Mouse (Mus musculus) ES-Bruce4 (cell line): ENCODE data around the gene Ksr1. TPM values are rescaled to one million over a fixed set of nuclear protein-coding genes. Genes with fewer than 3 reads are reported as not detected.

Source experiments
- H3K27ac ChIP-seq: 2 replicates; pipeline ENCODE4 v1.5.1; 2012; ENCODE audit warnings: low read length, inconsistent platforms; ENCODE audit not compliant: insufficient read depth
- H3K27me3 ChIP-seq: 2 replicates; pipeline ENCODE4 v1.6.1; 2012; ENCODE audit warnings: mild to moderate bottlenecking, low read length, inconsistent platforms; ENCODE audit not compliant: control insufficient read depth, poor library complexity, insufficient read depth, severe bottlenecking
- H3K36me3 ChIP-seq: 2 replicates; pipeline ENCODE4 v1.6.1; 2012; ENCODE audit warnings: inconsistent platforms, mild to moderate bottlenecking, low read length, moderate library complexity; ENCODE audit not compliant: control insufficient read depth, poor library complexity, insufficient read depth, severe bottlenecking
- H3K4me1 ChIP-seq: one replicate; pipeline ENCODE4 v1.8.1; 2011; ENCODE audit warnings: low read length; ENCODE audit not compliant: control insufficient read depth, insufficient read depth
- H3K4me3 ChIP-seq: 2 replicates; pipeline ENCODE4 v1.5.1; 2011; ENCODE audit warnings: low read depth, mild to moderate bottlenecking, low read length
- H3K9ac ChIP-seq: 2 replicates; pipeline ENCODE4 v1.6.1; 2012; ENCODE audit warnings: low read depth, mild to moderate bottlenecking, inconsistent platforms; ENCODE audit not compliant: poor library complexity, severe bottlenecking
- H3K9me3 ChIP-seq: replicated peaks from 2 replicates; pipeline ENCODE4 v1.6.1; 2012; ENCODE audit warnings: mild to moderate bottlenecking, low read length, inconsistent platforms; ENCODE audit not compliant: control insufficient read depth, poor library complexity, insufficient read depth, severe bottlenecking
- CTCF ChIP-seq: IDR thresholded peaks from one replicate; pipeline ENCODE4 v1.8.1; 2011; ENCODE audit warnings: low read depth, low read length
- EP300 ChIP-seq: IDR thresholded peaks from 2 replicates; pipeline ENCODE4 v1.6.1; 2011; ENCODE audit warnings: low read depth, low read length; ENCODE audit not compliant: insufficient read depth
- POLR2A ChIP-seq: IDR thresholded peaks from one replicate; pipeline ENCODE4 v1.8.1; 2011; ENCODE audit warnings: low read length; ENCODE audit not compliant: insufficient read depth
- polyA plus RNA-seq: library from polyadenylated mRNA; stranded (reverse); fragments of >200 nt; gene quantifications from 2 replicates; pipeline ENCODE4 v1.2.4, GENCODE M21; 2011; ENCODE audit warnings: low read depth; ENCODE audit not compliant: missing spikeins, insufficient read depth, insufficient read length

Gene Ksr1
- polyA plus RNA-seq, 1 experiment: 7.7 TPM

DNA sequence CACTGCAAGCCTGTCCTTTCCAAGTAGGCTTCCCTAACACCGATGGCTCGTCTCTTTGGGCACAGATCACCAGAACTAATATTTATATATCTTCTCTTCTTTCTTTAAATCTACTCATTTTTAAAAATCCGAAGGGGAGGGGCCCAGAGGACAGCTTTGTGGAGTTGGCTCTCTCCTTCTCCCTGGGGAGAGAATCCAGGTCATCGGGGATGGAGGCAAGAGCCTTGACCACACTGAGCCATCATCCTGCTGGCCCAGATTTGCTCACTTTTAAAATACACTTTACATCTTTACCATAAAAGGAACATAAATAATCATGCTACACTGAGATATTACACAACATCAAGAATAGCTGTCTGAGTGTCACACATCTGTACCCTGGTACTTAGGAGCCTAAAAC lies 35.8 kb downstream of the Ksr1 start:
- Histone ChIP-seq H3K9ac (no peak overlapping the region), H3K27ac (no peak overlapping the region), H3K4me3 (no peak overlapping the region), H3K27me3 (no peaks in the 10 kb centered on the region), H3K9me3 (no peaks in the 10 kb centered on the region), H3K4me1 (no peaks in the 10 kb centered on the region), H3K36me3 (no peaks in the 10 kb centered on the region)
- no peak for TF ChIP-seq EP300
- TF ChIP-seq CTCF: no peak
- no peak for TF ChIP-seq POLR2A

DNA sequence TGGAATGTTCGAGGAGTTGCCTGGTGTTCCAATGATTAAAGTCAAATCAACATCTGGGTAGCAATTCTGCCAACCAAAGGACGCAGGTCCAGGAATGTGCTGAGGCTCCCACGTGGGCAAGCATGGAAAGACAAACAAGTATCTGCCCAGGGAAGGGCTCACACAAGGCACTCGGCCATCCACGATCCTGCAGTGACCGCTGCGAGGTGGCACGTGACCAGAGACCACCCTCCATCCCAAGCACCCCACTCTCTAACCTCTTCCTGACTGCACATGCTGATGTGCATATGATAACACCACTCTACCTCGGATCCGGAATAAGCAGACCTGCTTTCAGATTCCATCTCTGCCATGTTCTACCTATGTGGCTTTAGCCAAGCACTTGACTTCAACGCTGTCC lies 38.3 kb downstream of the Ksr1 start:
- no peaks in the 10 kb centered on the region for H3K4me1 ChIP-seq
- H3K4me3 ChIP-seq: no peak overlapping the region
- no peak overlapping the region for H3K9ac ChIP-seq
- no peak overlapping the region for H3K27ac ChIP-seq
- H3K36me3 ChIP-seq: no peaks in the 10 kb centered on the region
- H3K27me3 ChIP-seq: no peaks in the 10 kb centered on the region
- no peaks in the 10 kb centered on the region for H3K9me3 ChIP-seq
- no peak for TF ChIP-seq CTCF
- TF ChIP-seq EP300: no peak
- TF ChIP-seq POLR2A: no peak

DNA sequence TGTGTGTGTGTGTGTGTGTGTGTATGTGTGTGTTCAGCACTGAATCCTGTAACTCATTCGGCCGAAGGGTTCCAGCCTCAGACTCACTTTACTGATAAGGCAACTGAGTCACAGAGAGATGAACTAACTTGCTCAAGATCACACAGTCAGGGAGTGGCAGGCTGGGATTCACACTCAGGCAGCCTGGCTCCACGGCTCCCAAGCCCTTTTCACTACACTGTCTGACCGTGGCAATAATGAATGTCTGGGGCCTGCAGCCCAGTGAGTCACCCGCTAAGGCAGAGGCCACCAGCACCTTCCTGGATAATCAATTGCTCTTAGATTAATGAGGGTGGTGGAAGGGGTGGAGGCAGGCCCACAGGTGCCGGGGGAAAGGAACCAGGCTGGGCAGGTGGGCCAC lies 41.2 kb downstream of the Ksr1 start:
- H3K9me3 ChIP-seq: no peaks in the 10 kb centered on the region
- TF ChIP-seq POLR2A: no peak
- TF ChIP-seq EP300: no peak
- no peak for TF ChIP-seq CTCF
- H3K4me1 ChIP-seq: no peaks in the 10 kb centered on the region
- no peaks in the 10 kb centered on the region for H3K36me3 ChIP-seq
- no peak overlapping the region for H3K9ac ChIP-seq
- H3K27me3 ChIP-seq: no peaks in the 10 kb centered on the region
- no peak overlapping the region for H3K4me3 ChIP-seq
- no peak overlapping the region for H3K27ac ChIP-seq

DNA sequence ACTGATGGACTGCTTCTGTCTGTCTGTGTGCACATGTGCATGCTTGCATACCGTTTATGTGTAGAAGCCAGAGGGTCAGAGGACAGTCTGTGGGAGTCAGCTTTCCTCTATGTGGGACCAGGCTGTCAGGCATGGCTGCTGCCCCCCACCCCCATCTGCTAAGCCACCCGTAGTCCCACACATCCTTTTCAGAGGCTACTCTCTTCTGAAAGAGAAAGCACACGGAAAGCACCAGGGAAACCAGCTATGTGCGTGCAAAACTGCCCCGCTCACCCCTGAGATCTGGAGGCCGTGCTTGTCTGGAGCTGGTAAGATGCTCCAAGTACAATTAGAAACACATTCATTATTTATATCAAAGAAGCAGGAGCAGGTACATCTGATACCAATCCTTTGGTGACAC lies 41.7 kb downstream of the Ksr1 start:
- Histone ChIP-seq H3K36me3 (no peaks in the 10 kb centered on the region), H3K4me3 (no peak overlapping the region), H3K9me3 (no peaks in the 10 kb centered on the region), H3K27ac (no peak overlapping the region), H3K4me1 (no peaks in the 10 kb centered on the region), H3K27me3 (no peaks in the 10 kb centered on the region), H3K9ac (no peak overlapping the region)
- TF ChIP-seq CTCF (no peak), POLR2A (no peak), EP300 (no peak)

DNA sequence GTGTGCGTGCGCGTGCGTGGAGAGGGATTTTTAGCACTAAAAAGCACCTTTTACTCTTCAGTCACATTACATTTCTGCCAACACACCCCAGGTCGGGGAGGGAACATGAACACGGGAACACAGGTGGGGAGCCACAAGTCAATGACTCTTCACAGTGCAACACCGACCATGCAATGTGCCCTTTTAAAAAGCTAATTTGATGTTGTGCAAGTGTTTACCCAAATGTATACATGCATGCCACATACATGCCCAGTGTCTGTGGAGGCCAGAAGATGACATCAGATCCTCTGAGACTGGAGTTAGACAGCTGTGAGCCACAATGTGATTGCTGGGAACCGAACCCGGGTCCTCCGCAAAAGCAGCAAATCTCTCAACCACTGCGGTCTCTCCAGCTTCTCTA lies 42.1 kb downstream of the Ksr1 start:
- no peaks in the 10 kb centered on the region for H3K27me3 ChIP-seq
- peak overlapping the region; percentile 9; the same call in 1 of the 2 replicates for H3K27ac ChIP-seq

DNA sequence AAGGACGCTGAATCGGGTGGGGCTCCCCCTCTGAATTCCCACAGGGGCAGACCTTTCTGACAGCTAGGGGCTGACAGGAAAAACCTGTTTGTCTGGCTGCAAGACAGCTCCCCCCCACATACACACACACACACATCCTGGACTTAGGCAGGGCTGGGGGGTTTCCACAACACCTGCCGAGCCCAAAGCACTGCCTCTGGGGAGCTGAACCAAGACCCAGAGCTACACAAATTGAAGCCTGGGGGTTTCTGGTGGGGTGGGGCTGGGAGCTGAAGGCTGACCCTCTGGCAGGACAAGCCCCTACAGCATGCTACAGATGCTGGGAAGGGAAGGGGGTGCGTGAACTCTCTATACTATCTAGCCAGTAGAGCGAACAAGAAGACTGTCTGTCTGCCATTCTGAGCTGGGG lies 42.7 kb downstream of the Ksr1 start:
- Histone ChIP-seq H3K4me3 (no peak overlapping the region), H3K27me3 (no peaks in the 10 kb centered on the region), H3K9me3 (no peaks in the 10 kb centered on the region), H3K36me3 (no peaks in the 10 kb centered on the region), H3K4me1 (no peaks in the 10 kb centered on the region), H3K27ac (0 out of 2 replicates have a peak overlapping the region, but pooled peaks have one; percentile 9), H3K9ac (no peak overlapping the region)
- peak; percentile 85; the same call in 1 of the 2 replicates for TF ChIP-seq EP300
- TF ChIP-seq CTCF: no peak
- TF ChIP-seq POLR2A: no peak

More for the DNA sequence above, 42.1 kb downstream of the Ksr1 start:
- Histone ChIP-seq H3K9ac (no peak overlapping the region), H3K9me3 (no peaks in the 10 kb centered on the region), H3K4me3 (no peak overlapping the region), H3K4me1 (no peaks in the 10 kb centered on the region), H3K36me3 (no peaks in the 10 kb centered on the region)
- no peak for TF ChIP-seq CTCF
- no peak for TF ChIP-seq POLR2A
- no peak for TF ChIP-seq EP300

DNA sequence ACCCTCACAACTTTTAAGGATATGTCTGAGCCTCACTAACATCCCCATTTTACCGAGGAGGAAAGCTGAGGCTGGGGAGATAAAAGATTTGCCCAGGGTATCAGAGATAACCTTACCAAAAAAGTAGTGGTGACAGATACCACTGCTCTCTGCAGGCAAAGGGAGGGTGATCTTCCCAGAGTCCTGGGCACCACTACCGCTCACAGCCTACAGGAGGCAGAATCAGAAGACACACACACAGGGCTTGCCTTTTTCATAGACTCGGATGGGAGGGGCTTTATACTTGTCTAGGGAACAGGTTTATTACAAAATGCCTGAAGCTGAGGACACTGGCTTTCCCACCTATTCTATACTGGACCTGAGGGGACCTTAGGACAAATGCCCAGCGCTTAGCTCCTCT lies 43.9 kb downstream of the Ksr1 start:
- Histone ChIP-seq H3K9ac (no peak overlapping the region), H3K27me3 (no peaks in the 10 kb centered on the region), H3K36me3 (no peaks in the 10 kb centered on the region), H3K9me3 (no peaks in the 10 kb centered on the region), H3K27ac (peak overlapping the region; percentile 30; the same call in 1 of the 2 replicates), H3K4me1 (peaks cover 5% of the 10 kb centered on the region), H3K4me3 (no peak overlapping the region)
- TF ChIP-seq EP300: no peak
- TF ChIP-seq CTCF: peak; percentile 22
